Mouse (Mus musculus) intestine, embryonic 14.5 days (tissue): ENCODE results near the gene Gatb. TPM values are rescaled to one million over a fixed set of nuclear protein-coding genes. Genes with fewer than 3 reads are reported as not detected.

Experiments
- ATAC-seq: fragments of 200-750 bp; cut with Nextera tagmentation; replicated peaks from 2 replicates; pipeline ENCODE4 v1.8.0; 2017; ENCODE audit warnings: low read depth, moderate number of reproducible peaks, moderate TSS enrichment, moderate library complexity; ENCODE audit not compliant: low FRiP score, low TSS enrichment
- DNase-seq: peaks from one replicate; pipeline ENCODE4 v3.0.0-alpha.2; 2018; ENCODE audit warnings: low spot score
- H3K27ac ChIP-seq: fragments of 300-500 bp; sonication (generic); 2 replicates; pipeline ENCODE4 v1.5.1; 2014; ENCODE audit warnings: low read depth, mild to moderate bottlenecking, control low read depth
- H3K27me3 ChIP-seq: fragments of 300-500 bp; sonication (generic); replicated peaks from 2 replicates; pipeline ENCODE4 v1.6.1; 2014; ENCODE audit warnings: low read length, control low read depth; ENCODE audit not compliant: control insufficient read depth, insufficient read depth
- H3K36me3 ChIP-seq: fragments of 300-500 bp; sonication (generic); 2 replicates; pipeline ENCODE4 v1.6.1; 2014; ENCODE audit warnings: low read length, control low read depth; ENCODE audit not compliant: control insufficient read depth, insufficient read depth
- H3K4me1 ChIP-seq: fragments of 300-500 bp; sonication (generic); replicated peaks from 2 replicates; pipeline ENCODE4 v1.6.1; 2014; ENCODE audit warnings: low read length, control low read depth, mixed read lengths; ENCODE audit not compliant: control insufficient read depth, insufficient read depth
- H3K4me2 ChIP-seq: fragments of 300-500 bp; sonication (generic); 2 replicates; pipeline ENCODE4 v1.6.1; 2014; ENCODE audit warnings: low read length
- H3K4me3 ChIP-seq: fragments of 300-500 bp; sonication (generic); 2 replicates; pipeline ENCODE4 v1.5.1; 2014; ENCODE audit warnings: low read depth, low read length, control low read depth, mixed read lengths
- H3K9ac ChIP-seq: fragments of 300-500 bp; sonication (generic); 2 replicates; pipeline ENCODE4 v1.6.1; 2014; ENCODE audit warnings: mild to moderate bottlenecking, low read length
- H3K9me3 ChIP-seq: fragments of 300-500 bp; sonication (generic); 2 replicates; pipeline ENCODE4 v1.6.1; 2016; ENCODE audit warnings: low read length, control low read depth; ENCODE audit not compliant: control insufficient read depth
- WGBS: fragments of 180-500 bp; shearing (Covaris S2); extraction: QIAGEN DNeasy Blood & Tissue Kit; methylation state at CpG from one replicate; pipeline ENCODE4 v1.1.7; 2014; 5-methylcytosine and 5-hydroxymethylcytosine counted together
- polyA plus RNA-seq: library from polyadenylated mRNA; unstranded; fragments of >200 nt; fragmentation: Nextera tagmentation; extraction: Ambion mirVana; gene quantifications from 2 replicates; pipeline ENCODE4 v1.2.1, GENCODE M21; 2014

The Gatb gene
- polyA plus RNA-seq, 1 experiment from 2014 or later = 30.1 TPM

GRCm38 (mm10) chr3:85655538-85655937 lies 81.6 kb downstream of the Gatb start:
- ATAC-seq (no peak), DNase-seq (no peak)
- Histone ChIP-seq H3K36me3 (no peaks in the 10 kb centered on the region), H3K9ac (no peak overlapping the region), H3K27ac (no peak overlapping the region), H3K4me1 (no peaks in the 10 kb centered on the region), H3K9me3 (no peaks in the 10 kb centered on the region), H3K4me3 (no peak overlapping the region), H3K27me3 (no peaks in the 10 kb centered on the region), H3K4me2 (no peak overlapping the region)
- whole genome bisulfite sequencing = 95% methylated on average over 3 of the region's 3 CpGs

GRCm38 (mm10) chr3:85659681-85660080 lies 85.8 kb downstream of the Gatb start:
- DNase-seq (no peak), ATAC-seq (no peak)
- Histone ChIP-seq H3K4me2 (no peak overlapping the region), H3K9ac (no peak overlapping the region), H3K27me3 (no peaks in the 10 kb centered on the region), H3K4me1 (no peaks in the 10 kb centered on the region), H3K27ac (no peak overlapping the region), H3K9me3 (no peaks in the 10 kb centered on the region), H3K36me3 (no peaks in the 10 kb centered on the region), H3K4me3 (no peak overlapping the region)
- 87% methylated on average over 7 of the region's 7 CpGs for WGBS

- H3K4me3 ChIP-seq = no peak overlapping the region
- DNase-seq (no peak), ATAC-seq (no peak)
- no peak overlapping the region for H3K9ac ChIP-seq
- H3K36me3 ChIP-seq = no peaks in the 10 kb centered on the region
- H3K4me2 ChIP-seq = no peak overlapping the region
- H3K27me3 ChIP-seq = no peaks in the 10 kb centered on the region
- WGBS = 71% methylated on average over 10 of the region's 10 CpGs
- H3K4me1 ChIP-seq = no peaks in the 10 kb centered on the region
- no peaks in the 10 kb centered on the region for H3K9me3 ChIP-seq
- no peak overlapping the region for H3K27ac ChIP-seq
Measured at GRCm38 (mm10) chr3:85661926-85662813, 88.3 kb downstream of the Gatb start.

GRCm38 (mm10) chr3:85663826-85664225 lies 89.9 kb downstream of the Gatb start:
- Histone ChIP-seq H3K36me3 (no peaks in the 10 kb centered on the region), H3K4me3 (no peak overlapping the region), H3K27ac (no peak overlapping the region), H3K4me2 (no peak overlapping the region), H3K9me3 (no peaks in the 10 kb centered on the region), H3K4me1 (no peaks in the 10 kb centered on the region), H3K9ac (no peak overlapping the region), H3K27me3 (no peaks in the 10 kb centered on the region)
- ATAC-seq (no peak), DNase-seq (no peak)
- WGBS = 79% methylated on average over 5 of the region's 5 CpGs

- 77% methylated on average over 10 of the region's 10 CpGs for WGBS
- Histone ChIP-seq H3K4me2 (no peak overlapping the region), H3K27me3 (no peaks in the 10 kb centered on the region), H3K9me3 (no peaks in the 10 kb centered on the region), H3K9ac (no peak overlapping the region), H3K4me3 (no peak overlapping the region), H3K27ac (no peak overlapping the region), H3K36me3 (no peaks in the 10 kb centered on the region), H3K4me1 (no peaks in the 10 kb centered on the region)
- ATAC-seq (no peak), DNase-seq (no peak)
Measured at GRCm38 (mm10) chr3:85664591-85665171, 90.8 kb downstream of the Gatb start.

- DNase-seq = no peak
- H3K27ac ChIP-seq = no peak overlapping the region
- no peaks in the 10 kb centered on the region for H3K36me3 ChIP-seq
- no peak overlapping the region for H3K4me3 ChIP-seq
- H3K9ac ChIP-seq = no peak overlapping the region
- no peaks in the 10 kb centered on the region for H3K9me3 ChIP-seq
- H3K4me2 ChIP-seq = no peak overlapping the region
- no peaks in the 10 kb centered on the region for H3K27me3 ChIP-seq
- no peak for ATAC-seq
- no peaks in the 10 kb centered on the region for H3K4me1 ChIP-seq
- WGBS = 66% methylated on average over 3 of the region's 3 CpGs
Measured at GRCm38 (mm10) chr3:85666166-85666565, 92.2 kb downstream of the Gatb start.

GRCm38 (mm10) chr3:85666736-85667135 lies 92.8 kb downstream of the Gatb start:
- Histone ChIP-seq H3K27ac (no peak overlapping the region), H3K27me3 (no peaks in the 10 kb centered on the region), H3K4me2 (no peak overlapping the region), H3K9me3 (no peaks in the 10 kb centered on the region), H3K36me3 (no peaks in the 10 kb centered on the region), H3K9ac (no peak overlapping the region), H3K4me1 (no peaks in the 10 kb centered on the region), H3K4me3 (no peak overlapping the region)
- ATAC-seq (no peak), DNase-seq (no peak)
- 46% methylated on average over 12 of the region's 12 CpGs for WGBS

- 92% methylated on average over 6 of the region's 6 CpGs for WGBS
- H3K27me3 ChIP-seq = no peaks in the 10 kb centered on the region
- DNase-seq (no peak), ATAC-seq (no peak)
- no peak overlapping the region for H3K4me2 ChIP-seq
- H3K4me1 ChIP-seq = no peaks in the 10 kb centered on the region
- no peak overlapping the region for H3K9ac ChIP-seq
- H3K4me3 ChIP-seq = no peak overlapping the region
- no peak overlapping the region for H3K27ac ChIP-seq
- no peaks in the 10 kb centered on the region for H3K36me3 ChIP-seq
- no peaks in the 10 kb centered on the region for H3K9me3 ChIP-seq
Measured at GRCm38 (mm10) chr3:85667683-85668082, 93.8 kb downstream of the Gatb start.

- H3K9me3 ChIP-seq = no peaks in the 10 kb centered on the region
- H3K36me3 ChIP-seq = no peaks in the 10 kb centered on the region
- H3K4me2 ChIP-seq = no peak overlapping the region
- H3K4me1 ChIP-seq = no peaks in the 10 kb centered on the region
- H3K9ac ChIP-seq = no peak overlapping the region
- no peak for DNase-seq
- 83% methylated on average over 6 of the region's 6 CpGs for WGBS
- no peak overlapping the region for H3K27ac ChIP-seq
- H3K27me3 ChIP-seq = no peaks in the 10 kb centered on the region
- H3K4me3 ChIP-seq = no peak overlapping the region
- no peak for ATAC-seq
Measured at GRCm38 (mm10) chr3:85669844-85670243, 95.9 kb downstream of the Gatb start.
